Mouse (Mus musculus) heart, postnatal 0 days (tissue): ENCODE measurements around the gene Chmp6. TPM values are rescaled to one million over a fixed set of nuclear protein-coding genes. Genes with fewer than 3 reads are reported as not detected.
A peak's percentile ranks its signal among the peaks of the same experiment; 100 is the strongest.

Experiments
- ATAC-seq: fragments of 200-750 bp; cut with Nextera tagmentation; 2 replicates; pipeline ENCODE4 v1.8.0; 2017; ENCODE audit warnings: low read depth, moderate number of reproducible peaks, moderate library complexity; ENCODE audit not compliant: insufficient read depth
- DNase-seq: peaks from one replicate; pipeline ENCODE4 v3.0.0-alpha.2; 2016; ENCODE audit warnings: low spot score
- H3K27ac ChIP-seq: fragments of 300-500 bp; sonication (generic); 2 replicates; pipeline ENCODE4 v1.5.1; 2014; ENCODE audit warnings: low read depth, mild to moderate bottlenecking
- H3K27me3 ChIP-seq: fragments of 300-500 bp; sonication (generic); 2 replicates; pipeline ENCODE4 v1.6.1; 2014; ENCODE audit warnings: low read length, mixed read lengths; ENCODE audit not compliant: control insufficient read depth, insufficient read depth
- H3K36me3 ChIP-seq: fragments of 300-500 bp; sonication (generic); replicated peaks from 2 replicates; pipeline ENCODE4 v1.6.1; 2014; ENCODE audit warnings: low read length, mixed read lengths; ENCODE audit not compliant: control insufficient read depth, insufficient read depth
- H3K4me1 ChIP-seq: fragments of 300-500 bp; sonication (generic); 2 replicates; pipeline ENCODE4 v1.6.1; 2014; ENCODE audit warnings: antibody characterized with exemption; ENCODE audit not compliant: control insufficient read depth, insufficient read depth
- H3K4me2 ChIP-seq: fragments of 300-500 bp; sonication (generic); 2 replicates; pipeline ENCODE4 v1.6.1; 2014; ENCODE audit warnings: low read depth, mild to moderate bottlenecking, low read length, moderate library complexity
- H3K4me3 ChIP-seq: fragments of 300-500 bp; sonication (generic); 2 replicates; pipeline ENCODE4 v1.5.1; 2014; ENCODE audit warnings: low read depth, low read length
- H3K9ac ChIP-seq: fragments of 300-500 bp; sonication (generic); replicated peaks from 2 replicates; pipeline ENCODE4 v1.6.1; 2014; ENCODE audit warnings: low read depth, low read length, mixed read lengths
- H3K9me3 ChIP-seq: fragments of 300-500 bp; sonication (generic); replicated peaks from 2 replicates; pipeline ENCODE4 v1.6.1; 2016; ENCODE audit warnings: low read length; ENCODE audit not compliant: control insufficient read depth
- CTCF ChIP-seq: IDR thresholded peaks from 2 replicates; pipeline ENCODE4 v1.5.1; 2016; ENCODE audit warnings: antibody characterized with exemption, control low read depth, low read depth
- EP300 ChIP-seq: IDR thresholded peaks from 2 replicates; pipeline ENCODE4 v1.6.1; 2016; ENCODE audit warnings: antibody characterized with exemption, low read depth
- WGBS: fragments of 180-500 bp; shearing (Covaris S2); extraction: QIAGEN DNeasy Blood & Tissue Kit; methylation state at CpG from one replicate; pipeline ENCODE4 v1.1.7; 2014; 5-methylcytosine and 5-hydroxymethylcytosine counted together
- polyA plus RNA-seq: library from polyadenylated mRNA; unstranded; fragments of >200 nt; fragmentation: Nextera tagmentation; extraction: Ambion mirVana; gene quantifications from 2 replicates; pipeline ENCODE4 v1.2.1, GENCODE M21; 2015
- total RNA-seq: library from RNA; depleted of rRNA; stranded (reverse); fragments of >200 nt; gene quantifications from 2 replicates; pipeline ENCODE4 v1.2.3, GENCODE M21; 2014; ENCODE audit warnings: low replicate concordance

Gene Chmp6
- total and polyA plus RNA-seq, 2 experiments from 2014 or later, result 57.7 to 65.2 TPM

GRCm38 (mm10) chr11:119952429-119953224 lies 39.4 kb downstream of the Chmp6 start:
- no peaks in the 10 kb centered on the region for H3K9me3 ChIP-seq
- DNase-seq, result peak; percentile 79
- TF ChIP-seq EP300 (no peak), CTCF (no peak)
- no peaks in the 10 kb centered on the region for H3K27me3 ChIP-seq
- no peak overlapping the region for H3K9ac ChIP-seq
- H3K4me1 ChIP-seq, result peaks cover 74% of the 10 kb centered on the region
- no peak overlapping the region for H3K4me2 ChIP-seq
- no peak overlapping the region for H3K4me3 ChIP-seq
- peak overlapping the region; percentile 41 for H3K27ac ChIP-seq
- ATAC-seq, result peak; percentile 5; the same call in 1 of the 2 replicates
- WGBS, result 57% methylated on average over 5 of the region's 5 CpGs
- no peaks in the 10 kb centered on the region for H3K36me3 ChIP-seq

- TF ChIP-seq CTCF (no peak), EP300 (no peak)
- Histone ChIP-seq H3K36me3 (0 out of 2 replicates have a peak, but pooled peaks cover 4% of the 10 kb centered on the region), H3K9ac (no peak overlapping the region), H3K4me1 (peaks cover 62% of the 10 kb centered on the region), H3K9me3 (no peaks in the 10 kb centered on the region), H3K4me3 (no peak overlapping the region), H3K27ac (no peak overlapping the region), H3K4me2 (no peak overlapping the region), H3K27me3 (no peaks in the 10 kb centered on the region)
- ATAC-seq, result no peak
- 60% methylated on average over 4 of the region's 4 CpGs for WGBS
- no peak for DNase-seq
Measured at GRCm38 (mm10) chr11:119954233-119954632, 41.0 kb downstream of the Chmp6 start.

- 0 out of 2 replicates have a peak, but pooled peaks cover 4% of the 10 kb centered on the region for H3K36me3 ChIP-seq
- ATAC-seq (peak; percentile 10; the same call in 1 of the 2 replicates), DNase-seq (no peak)
- H3K4me3 ChIP-seq, result no peak overlapping the region
- WGBS, result 35% methylated on average over 2 of the region's 2 CpGs
- no peak for TF ChIP-seq CTCF
- TF ChIP-seq EP300, result no peak
- H3K27me3 ChIP-seq, result no peaks in the 10 kb centered on the region
- peaks cover 60% of the 10 kb centered on the region for H3K4me1 ChIP-seq
- no peaks in the 10 kb centered on the region for H3K9me3 ChIP-seq
- H3K27ac ChIP-seq, result peak overlapping the region; percentile 51
- H3K9ac ChIP-seq, result no peak overlapping the region
- peak overlapping the region; percentile 3; the same call in 1 of the 2 replicates for H3K4me2 ChIP-seq
Measured at GRCm38 (mm10) chr11:119954749-119955337, 41.6 kb downstream of the Chmp6 start.

GRCm38 (mm10) chr11:119955432-119955831 lies 42.2 kb downstream of the Chmp6 start:
- TF ChIP-seq EP300 (no peak), CTCF (no peak)
- ATAC-seq, result 0 out of 2 replicates have a peak, but pooled peaks have one; percentile 10
- peak; percentile 30 for DNase-seq
- Histone ChIP-seq H3K4me1 (peaks cover 63% of the 10 kb centered on the region), H3K27me3 (no peaks in the 10 kb centered on the region), H3K36me3 (0 out of 2 replicates have a peak, but pooled peaks cover 4% of the 10 kb centered on the region), H3K4me2 (peak overlapping the region; percentile 3; the same call in 1 of the 2 replicates), H3K9ac (no peak overlapping the region), H3K27ac (peak overlapping the region; percentile 51), H3K9me3 (no peaks in the 10 kb centered on the region), H3K4me3 (no peak overlapping the region)
- 57% methylated on average over 3 of the region's 3 CpGs for WGBS

GRCm38 (mm10) chr11:119956590-119956989 lies 43.3 kb downstream of the Chmp6 start:
- no peak overlapping the region for H3K9ac ChIP-seq
- H3K36me3 ChIP-seq, result 0 out of 2 replicates have a peak, but pooled peaks cover 4% of the 10 kb centered on the region
- H3K4me3 ChIP-seq, result no peak overlapping the region
- WGBS, result 83% methylated on average over 13 of the region's 13 CpGs
- DNase-seq (no peak), ATAC-seq (no peak)
- no peaks in the 10 kb centered on the region for H3K27me3 ChIP-seq
- H3K4me2 ChIP-seq, result no peak overlapping the region
- no peak overlapping the region for H3K27ac ChIP-seq
- TF ChIP-seq CTCF (no peak), EP300 (no peak)
- no peaks in the 10 kb centered on the region for H3K9me3 ChIP-seq
- H3K4me1 ChIP-seq, result peaks cover 59% of the 10 kb centered on the region
